Mouse (Mus musculus): ENCODE results near the gene Ddx4. TPM values are rescaled to one million over a fixed set of nuclear protein-coding genes. Genes with fewer than 3 reads are reported as not detected.

Ddx4 gene
- 0.49 and 1.7 TPM in 2 replicates for polyA plus RNA-seq (2014; fragmentation: Nextera tagmentation; extraction: Ambion mirVana)

DNA sequence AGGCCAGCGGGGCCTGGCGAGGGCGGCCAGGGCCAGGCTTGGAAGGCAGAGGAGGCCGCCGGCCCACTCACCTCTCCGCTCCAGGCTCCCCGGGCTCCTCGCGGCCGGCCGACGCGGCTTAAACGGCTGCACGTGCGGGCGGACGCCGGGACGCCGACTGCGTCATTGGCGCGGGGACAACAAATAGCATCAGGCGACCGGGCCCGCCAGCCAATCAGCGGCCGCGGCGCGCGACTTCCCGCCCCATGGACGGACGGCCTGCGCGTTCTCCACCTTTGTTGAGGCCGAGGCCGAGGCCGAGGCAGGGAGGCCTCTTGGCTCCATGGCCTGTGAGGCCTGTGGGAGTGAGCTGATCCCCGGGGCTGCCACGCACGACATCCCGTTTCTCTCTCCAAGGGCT is at the start of gene Ddx4:
TSS of gene Ddx4 (minus strand) at position 271 of the 400 bp plus-strand sequence.
- peaks cover 7% of the 10 kb centered on the region; the same call in 1 of the 2 replicates for H3K9me3 ChIP-seq (ENCODE audit: control insufficient read depth, low read depth, low read length)
- no peak within 1 kb of the TSS for H3K4me3 ChIP-seq (ENCODE audit: low read depth, low read length)
- no peak within 1 kb of the TSS for H3K9ac ChIP-seq (replicated peaks; ENCODE audit: low read depth, low read length)
- H3K4me2 ChIP-seq (replicated peaks; ENCODE audit: low read depth, low read length) = no peak within 1 kb of the TSS
- no peaks in the 10 kb centered on the region for H3K27me3 ChIP-seq (ENCODE audit: control insufficient read depth, insufficient read depth, low read length)
- H3K36me3 ChIP-seq (ENCODE audit: control insufficient read depth, insufficient read depth, low read length) = no peaks in the 10 kb centered on the region
- no peaks in the 10 kb centered on the region for H3K4me1 ChIP-seq (ENCODE audit: control insufficient read depth, insufficient read depth, low read length)
- no peak within 1 kb of the TSS for H3K27ac ChIP-seq (ENCODE audit: low read length)
- WGBS = 62% methylated on average over 45 of the region's 45 CpGs
- no peak for ATAC-seq (ENCODE audit: insufficient number of reproducible peaks, insufficient read depth, low FRiP score, low read depth)

DNA sequence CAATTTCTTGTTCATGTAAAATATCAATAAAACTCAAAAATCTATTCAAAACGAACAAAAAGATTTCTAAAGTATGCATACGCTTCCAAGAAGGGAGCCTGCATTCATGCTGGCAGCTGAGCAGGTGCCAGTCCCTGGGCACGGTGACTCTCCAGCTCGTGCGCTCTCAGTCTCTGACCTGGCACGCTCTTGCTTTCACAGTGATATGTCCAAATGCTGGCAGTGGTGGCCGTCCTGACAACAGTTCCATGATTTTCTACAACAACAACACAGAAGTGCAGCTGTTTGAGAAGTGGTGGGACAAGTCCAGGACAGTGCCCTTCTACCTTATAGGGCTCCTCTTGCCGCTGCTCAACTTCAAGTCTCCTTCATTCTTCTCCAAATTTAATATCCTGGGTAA is 49.0 kb upstream of the Ddx4 start:
- no peaks in the 10 kb centered on the region for H3K36me3 ChIP-seq (ENCODE audit: control insufficient read depth, insufficient read depth, low read length)

DNA sequence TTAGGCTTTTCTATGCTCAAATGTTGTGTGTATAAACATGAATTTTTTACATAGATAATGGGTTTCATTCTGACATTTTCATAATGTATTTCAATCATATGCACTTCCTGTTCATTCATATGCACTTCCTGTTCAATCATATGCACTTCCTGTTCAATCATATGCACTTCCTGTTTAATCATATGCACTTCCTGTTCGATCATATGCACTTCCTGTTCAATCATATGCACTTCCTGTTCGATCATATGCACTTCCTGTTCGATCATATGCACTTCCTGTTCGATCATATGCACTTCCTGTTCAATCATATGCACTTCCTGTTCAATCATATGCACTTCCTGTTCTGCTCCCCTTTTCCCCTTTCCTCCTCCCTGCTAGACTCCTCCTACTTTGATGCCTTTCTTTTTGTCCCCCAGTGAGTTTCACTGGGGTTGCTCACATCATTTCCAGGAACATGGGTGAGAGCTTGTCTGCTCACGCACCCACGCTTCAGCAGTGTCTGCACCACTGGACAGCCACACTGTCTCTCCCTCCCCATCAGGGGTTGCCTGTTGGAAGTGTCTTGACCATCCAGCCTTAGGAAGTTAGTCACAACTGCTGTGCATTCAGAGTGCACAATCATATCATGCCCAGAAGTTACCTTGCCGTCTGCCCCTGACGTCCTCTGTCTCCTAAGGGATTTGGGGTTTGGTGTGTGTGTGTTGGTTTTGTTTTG is 43.4 kb upstream of the Ddx4 start:
- 97% methylated on average over 8 of the region's 8 CpGs for WGBS
- no peaks in the 10 kb centered on the region for H3K27me3 ChIP-seq (ENCODE audit: control insufficient read depth, insufficient read depth, low read length)
- no peak for ATAC-seq (ENCODE audit: insufficient number of reproducible peaks, insufficient read depth, low FRiP score, low read depth)
- H3K9me3 ChIP-seq (ENCODE audit: control insufficient read depth, low read depth, low read length) = no peaks in the 10 kb centered on the region
- H3K4me2 ChIP-seq (replicated peaks; ENCODE audit: low read depth, low read length) = no peak overlapping the region
- H3K9ac ChIP-seq (replicated peaks; ENCODE audit: low read depth, low read length) = no peak overlapping the region
- no peak overlapping the region for H3K27ac ChIP-seq (ENCODE audit: low read length)
- H3K4me3 ChIP-seq (ENCODE audit: low read depth, low read length) = no peak overlapping the region
- H3K4me1 ChIP-seq (ENCODE audit: control insufficient read depth, insufficient read depth, low read length) = no peaks in the 10 kb centered on the region
- H3K36me3 ChIP-seq (ENCODE audit: control insufficient read depth, insufficient read depth, low read length) = no peaks in the 10 kb centered on the region

More for the DNA sequence above, 49.0 kb upstream of the Ddx4 start:
- no peak overlapping the region for H3K4me2 ChIP-seq (replicated peaks; ENCODE audit: low read depth, low read length)
- H3K27me3 ChIP-seq (ENCODE audit: control insufficient read depth, insufficient read depth, low read length) = no peaks in the 10 kb centered on the region
- no peaks in the 10 kb centered on the region for H3K9me3 ChIP-seq (ENCODE audit: control insufficient read depth, low read depth, low read length)
- H3K4me1 ChIP-seq (ENCODE audit: control insufficient read depth, insufficient read depth, low read length) = no peaks in the 10 kb centered on the region
- H3K4me3 ChIP-seq (ENCODE audit: low read depth, low read length) = no peak overlapping the region
- H3K27ac ChIP-seq (ENCODE audit: low read length) = no peak overlapping the region
- WGBS = 87% methylated on average over 8 of the region's 8 CpGs
- no peak overlapping the region for H3K9ac ChIP-seq (replicated peaks; ENCODE audit: low read depth, low read length)
- ATAC-seq (ENCODE audit: insufficient number of reproducible peaks, insufficient read depth, low FRiP score, low read depth) = no peak

DNA sequence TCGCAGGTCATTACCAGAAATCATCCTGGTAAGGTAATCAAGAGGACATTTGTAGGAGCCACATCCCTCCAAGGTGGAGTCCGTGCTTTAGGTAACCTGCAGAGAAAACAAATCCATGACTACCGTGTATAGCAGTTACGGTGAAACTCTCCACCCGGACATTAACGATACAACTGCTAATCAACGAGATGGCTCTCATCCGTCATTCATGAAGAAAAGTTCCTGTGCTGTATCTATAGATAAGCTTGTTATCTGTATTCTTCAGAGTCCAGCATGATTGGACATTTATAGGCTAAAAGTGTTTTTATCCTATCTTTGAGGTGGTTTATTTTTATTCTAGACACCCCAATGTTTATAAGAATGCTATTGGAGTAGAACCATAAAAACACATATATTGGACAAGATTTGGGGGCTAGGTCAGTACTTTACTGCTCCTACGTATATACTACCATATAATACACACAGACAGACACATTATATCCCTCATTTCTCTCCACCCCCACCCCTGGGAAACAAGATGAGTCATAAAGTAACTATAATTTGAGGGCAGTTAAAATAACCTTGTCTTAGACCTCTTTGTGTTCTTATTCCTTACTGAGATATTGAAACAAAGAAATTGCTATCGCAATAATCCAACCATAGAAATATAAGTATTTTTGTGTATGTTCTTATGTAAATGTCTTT is 40.7 kb upstream of the Ddx4 start:
- Histone ChIP-seq H3K4me1 (ENCODE audit: control insufficient read depth, insufficient read depth, low read length) (no peaks in the 10 kb centered on the region), H3K9ac (replicated peaks; ENCODE audit: low read depth, low read length) (no peak overlapping the region), H3K9me3 (ENCODE audit: control insufficient read depth, low read depth, low read length) (no peaks in the 10 kb centered on the region), H3K27me3 (ENCODE audit: control insufficient read depth, insufficient read depth, low read length) (no peaks in the 10 kb centered on the region), H3K27ac (ENCODE audit: low read length) (no peak overlapping the region), H3K4me3 (ENCODE audit: low read depth, low read length) (no peak overlapping the region), H3K4me2 (replicated peaks; ENCODE audit: low read depth, low read length) (no peak overlapping the region), H3K36me3 (ENCODE audit: control insufficient read depth, insufficient read depth, low read length) (no peaks in the 10 kb centered on the region)
- ATAC-seq (ENCODE audit: insufficient number of reproducible peaks, insufficient read depth, low FRiP score, low read depth) = no peak
- 86% methylated on average over 10 of the region's 10 CpGs for WGBS

DNA sequence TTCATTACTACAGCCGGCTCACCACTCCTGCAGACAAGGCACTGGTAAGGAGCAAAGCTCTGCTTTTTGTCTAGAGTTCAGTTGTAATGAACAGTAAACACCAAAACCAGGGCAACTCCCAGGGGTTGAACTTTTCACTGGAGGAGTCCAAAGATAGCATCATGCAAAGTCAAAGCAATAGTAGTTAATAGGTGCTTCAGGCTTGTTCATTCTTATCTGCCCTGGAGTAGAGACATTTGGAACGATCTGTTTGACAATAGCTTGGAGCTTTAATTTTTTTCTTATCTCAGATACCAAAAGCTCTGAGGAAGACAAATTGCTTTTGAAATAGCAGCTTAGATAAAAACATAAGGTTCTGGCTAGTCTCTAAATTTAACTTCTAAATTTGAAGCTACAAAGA is 33.9 kb upstream of the Ddx4 start:
- 35% methylated on average over 2 of the region's 2 CpGs for WGBS
- ATAC-seq (ENCODE audit: insufficient number of reproducible peaks, insufficient read depth, low FRiP score, low read depth) = no peak
- no peak overlapping the region for H3K4me3 ChIP-seq (ENCODE audit: low read depth, low read length)
- H3K4me1 ChIP-seq (ENCODE audit: control insufficient read depth, insufficient read depth, low read length) = no peaks in the 10 kb centered on the region
- no peak overlapping the region for H3K27ac ChIP-seq (ENCODE audit: low read length)
- no peaks in the 10 kb centered on the region for H3K27me3 ChIP-seq (ENCODE audit: control insufficient read depth, insufficient read depth, low read length)
- no peaks in the 10 kb centered on the region for H3K9me3 ChIP-seq (ENCODE audit: control insufficient read depth, low read depth, low read length)
- no peak overlapping the region for H3K4me2 ChIP-seq (replicated peaks; ENCODE audit: low read depth, low read length)
- no peak overlapping the region for H3K9ac ChIP-seq (replicated peaks; ENCODE audit: low read depth, low read length)
- no peaks in the 10 kb centered on the region for H3K36me3 ChIP-seq (ENCODE audit: control insufficient read depth, insufficient read depth, low read length)

DNA sequence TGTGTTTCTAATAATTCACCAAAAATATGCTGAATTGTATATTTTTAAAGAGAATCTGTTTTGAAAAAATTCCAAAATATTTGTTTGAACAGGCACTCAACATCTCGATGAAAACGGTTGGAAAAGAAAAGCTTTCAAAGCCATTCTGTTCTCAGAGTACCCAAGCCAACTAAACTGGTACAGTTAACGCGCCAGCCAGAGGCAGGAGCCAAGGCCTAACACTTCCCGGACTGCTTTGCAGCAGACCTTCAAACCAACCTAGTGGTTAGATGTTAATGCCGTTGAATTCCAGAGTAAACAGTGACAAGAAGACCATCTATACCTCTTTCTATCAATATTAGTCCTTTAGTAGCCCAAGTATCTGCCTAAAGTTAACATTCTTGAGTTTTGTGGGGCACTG is 31.7 kb upstream of the Ddx4 start:
- no peaks in the 10 kb centered on the region for H3K27me3 ChIP-seq (ENCODE audit: control insufficient read depth, insufficient read depth, low read length)
- no peaks in the 10 kb centered on the region for H3K36me3 ChIP-seq (ENCODE audit: control insufficient read depth, insufficient read depth, low read length)
- no peaks in the 10 kb centered on the region for H3K4me1 ChIP-seq (ENCODE audit: control insufficient read depth, insufficient read depth, low read length)
- H3K27ac ChIP-seq (ENCODE audit: low read length) = no peak overlapping the region
- 81% methylated on average over 6 of the region's 6 CpGs for WGBS
- no peak overlapping the region for H3K9ac ChIP-seq (replicated peaks; ENCODE audit: low read depth, low read length)
- no peak overlapping the region for H3K4me2 ChIP-seq (replicated peaks; ENCODE audit: low read depth, low read length)
- ATAC-seq (ENCODE audit: insufficient number of reproducible peaks, insufficient read depth, low FRiP score, low read depth) = no peak
- H3K9me3 ChIP-seq (ENCODE audit: control insufficient read depth, low read depth, low read length) = no peaks in the 10 kb centered on the region
- H3K4me3 ChIP-seq (ENCODE audit: low read depth, low read length) = no peak overlapping the region

DNA sequence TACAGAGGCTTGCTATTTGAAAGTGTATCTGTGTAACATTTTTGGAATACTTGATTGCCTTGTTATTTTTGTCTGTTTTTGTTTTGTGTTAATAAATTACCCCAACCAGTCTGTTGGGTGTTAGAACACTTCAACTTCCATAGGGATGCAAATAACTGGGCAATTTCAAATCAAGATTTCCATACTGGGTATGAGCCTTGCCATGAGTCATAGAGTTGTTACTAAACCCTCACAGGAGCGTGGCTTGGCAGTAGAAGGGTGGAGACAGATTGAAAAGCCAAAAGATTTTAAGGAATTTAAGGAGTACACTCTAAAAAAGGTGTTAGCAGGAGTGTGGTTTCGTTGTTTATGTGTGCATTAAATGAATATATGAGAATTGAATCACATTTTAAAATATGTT is 31.0 kb upstream of the Ddx4 start:
- no peaks in the 10 kb centered on the region for H3K27me3 ChIP-seq (ENCODE audit: control insufficient read depth, insufficient read depth, low read length)
- WGBS = 67% methylated on average over 2 of the region's 2 CpGs
- H3K9ac ChIP-seq (replicated peaks; ENCODE audit: low read depth, low read length) = no peak overlapping the region
- no peak for ATAC-seq (ENCODE audit: insufficient number of reproducible peaks, insufficient read depth, low FRiP score, low read depth)
- no peaks in the 10 kb centered on the region for H3K4me1 ChIP-seq (ENCODE audit: control insufficient read depth, insufficient read depth, low read length)
- H3K4me3 ChIP-seq (ENCODE audit: low read depth, low read length) = no peak overlapping the region
- H3K9me3 ChIP-seq (ENCODE audit: control insufficient read depth, low read depth, low read length) = no peaks in the 10 kb centered on the region
- H3K27ac ChIP-seq (ENCODE audit: low read length) = no peak overlapping the region
- no peaks in the 10 kb centered on the region for H3K36me3 ChIP-seq (ENCODE audit: control insufficient read depth, insufficient read depth, low read length)
- no peak overlapping the region for H3K4me2 ChIP-seq (replicated peaks; ENCODE audit: low read depth, low read length)

DNA sequence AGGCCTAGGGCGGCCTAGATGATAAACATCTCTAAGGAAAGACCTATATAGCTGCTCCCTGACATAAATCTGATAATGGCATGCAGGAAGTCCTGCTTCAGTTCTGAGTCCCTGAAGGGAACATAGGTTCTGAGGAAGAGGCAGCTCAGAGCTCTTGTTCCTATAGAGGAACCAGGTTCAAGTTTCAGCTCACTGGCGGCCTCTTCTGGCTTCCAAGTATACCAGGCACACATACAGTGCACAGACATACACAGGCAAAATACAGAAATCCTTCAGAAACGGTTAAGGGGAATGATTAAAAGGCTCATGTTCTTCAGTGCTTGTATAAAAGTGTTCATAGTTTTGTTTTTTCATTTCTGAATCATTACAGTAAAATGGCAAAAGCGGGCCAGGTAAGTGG is 25.9 kb upstream of the Ddx4 start:
- Histone ChIP-seq H3K36me3 (ENCODE audit: control insufficient read depth, insufficient read depth, low read length) (no peaks in the 10 kb centered on the region), H3K4me3 (ENCODE audit: low read depth, low read length) (no peak overlapping the region), H3K27ac (ENCODE audit: low read length) (no peak overlapping the region), H3K4me1 (ENCODE audit: control insufficient read depth, insufficient read depth, low read length) (0 out of 2 replicates have a peak, but pooled peaks cover 3% of the 10 kb centered on the region), H3K9me3 (ENCODE audit: control insufficient read depth, low read depth, low read length) (no peaks in the 10 kb centered on the region), H3K4me2 (replicated peaks; ENCODE audit: low read depth, low read length) (no peak overlapping the region), H3K27me3 (ENCODE audit: control insufficient read depth, insufficient read depth, low read length) (no peaks in the 10 kb centered on the region), H3K9ac (replicated peaks; ENCODE audit: low read depth, low read length) (no peak overlapping the region)
- ATAC-seq (ENCODE audit: insufficient number of reproducible peaks, insufficient read depth, low FRiP score, low read depth) = no peak
- 95% methylated on average over 4 of the region's 4 CpGs for WGBS

All from stomach, embryonic 14.5 days (tissue).